Mouse (Mus musculus) layer of hippocampus, postnatal 25 days (tissue): ENCODE data around the gene AC161166.1. TPM values are rescaled to one million over a fixed set of nuclear protein-coding genes. Genes with fewer than 3 reads are reported as not detected.
"Not testable (repeated sequence)": the region's sequence is repeated elsewhere in the genome, so short reads cannot be mapped to it uniquely, and the experiment has no call there.

Experiments
- DNase-seq, 2 experiments: peaks; one replicate each; pipeline ENCODE4 v3.0.0; 2022; ENCODE audit warnings: mixed read lengths in 2 of 2, low spot score in 1 of 2; ENCODE audit errors: extremely low spot score in 1 of 2
- total RNA-seq, 2 experiments: library from RNA; stranded (reverse); gene quantifications; 2 replicates each; pipeline ENCODE4 v1.2.3; 2021

Gene AC161166.1
- total RNA-seq, 2 experiments from 2014 or later: not detected

GRCm38 (mm10) chr7:24488303-24488702 is 24.0 kb downstream of the AC161166.1 start:
- no peak for DNase-seq

- DNase-seq: no peak
These were observed 24.9 kb downstream of the AC161166.1 start for GRCm38 (mm10) chr7:24487403-24487802.

DNA sequence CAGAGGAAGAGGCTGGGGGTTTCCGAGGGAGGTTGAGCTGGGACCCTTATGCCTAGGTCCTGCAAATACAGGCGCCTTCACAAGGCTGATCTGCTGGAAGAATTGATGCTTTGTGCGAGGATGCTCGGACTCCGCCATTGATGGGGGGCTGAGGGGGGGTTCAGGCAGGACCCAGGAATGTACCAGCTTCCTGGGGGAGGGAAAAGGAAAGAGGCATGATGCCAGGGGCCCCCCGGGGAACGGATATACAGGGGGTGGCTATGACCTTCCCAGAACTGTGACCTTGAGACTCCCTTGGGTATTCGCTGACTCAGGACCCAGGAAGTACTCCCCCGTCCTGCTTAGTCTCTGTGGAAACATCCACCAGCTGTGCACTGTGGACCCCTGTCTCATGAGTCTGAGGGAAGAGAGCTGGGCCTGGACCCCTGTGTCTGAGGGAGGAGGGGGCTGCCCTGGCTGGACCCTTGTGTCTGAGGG is 25.6 kb downstream of the AC161166.1 start:
- peak in 1 of 2 experiments; percentile 33 for DNase-seq

DNA sequence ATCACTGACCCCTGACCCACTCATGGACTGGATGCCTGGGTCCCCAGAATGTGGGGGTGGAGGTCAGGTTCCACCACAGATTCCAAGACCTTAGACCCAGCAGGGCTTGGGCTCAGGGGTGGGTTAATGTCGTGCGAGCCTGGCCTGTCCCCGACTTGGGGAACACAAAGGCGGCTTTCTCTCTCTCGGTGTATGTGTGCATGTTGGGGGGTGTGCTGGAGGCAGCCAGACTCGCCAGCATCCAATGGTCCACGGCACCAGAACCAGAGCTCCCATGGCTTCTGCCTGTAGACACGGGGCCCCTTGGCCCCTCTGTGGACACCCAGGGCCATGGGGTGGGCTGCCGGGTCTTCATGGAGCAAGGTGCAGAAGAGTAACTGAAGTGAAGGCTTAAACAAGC is 26.8 kb downstream of the AC161166.1 start:
- no peak for DNase-seq

- not testable (repeated sequence) for DNase-seq
These were observed 29.0 kb downstream of the AC161166.1 start for GRCm38 (mm10) chr7:24483291-24483690.

DNA sequence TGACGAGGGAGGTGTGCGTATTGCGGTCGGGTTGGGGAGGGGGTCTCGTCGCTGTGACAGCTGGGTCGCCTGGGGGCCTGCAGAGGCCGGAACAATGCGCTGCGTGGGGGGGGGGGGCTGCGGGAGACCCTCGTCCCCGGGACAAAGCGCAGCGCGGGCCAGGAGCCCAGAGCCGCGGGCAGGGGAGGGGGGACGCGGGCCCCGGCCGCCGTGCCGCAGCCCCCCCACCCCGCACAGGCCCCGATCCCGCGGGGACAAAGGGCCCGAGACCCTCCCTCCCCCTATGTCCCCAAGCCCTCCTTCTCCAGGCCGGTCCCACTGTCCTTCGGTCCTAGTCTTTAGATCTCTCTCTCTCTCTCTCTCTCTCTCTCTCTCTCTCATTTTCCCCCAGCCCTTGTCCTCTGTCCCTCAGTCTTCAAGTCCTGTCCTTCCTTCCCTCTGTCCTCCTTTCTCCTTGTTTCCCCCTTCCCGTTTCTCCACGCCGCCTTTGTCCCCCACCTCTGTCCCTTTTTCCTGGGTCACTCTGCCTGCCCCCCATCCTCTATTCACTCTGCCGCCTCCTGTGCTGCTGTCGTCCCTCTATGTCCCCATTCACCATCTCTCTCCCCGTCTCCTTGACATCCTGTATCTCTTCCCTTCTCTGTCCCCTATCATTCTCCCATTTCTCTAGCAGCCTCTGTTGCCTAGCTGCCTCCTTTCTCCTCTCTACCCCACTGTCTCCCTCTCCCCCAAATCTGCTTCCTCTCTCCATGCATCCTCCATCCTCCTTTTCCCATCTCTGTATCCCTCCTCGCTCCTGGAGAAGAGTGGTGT is 29.8 kb downstream of the AC161166.1 start:
- no peak for DNase-seq

DNA sequence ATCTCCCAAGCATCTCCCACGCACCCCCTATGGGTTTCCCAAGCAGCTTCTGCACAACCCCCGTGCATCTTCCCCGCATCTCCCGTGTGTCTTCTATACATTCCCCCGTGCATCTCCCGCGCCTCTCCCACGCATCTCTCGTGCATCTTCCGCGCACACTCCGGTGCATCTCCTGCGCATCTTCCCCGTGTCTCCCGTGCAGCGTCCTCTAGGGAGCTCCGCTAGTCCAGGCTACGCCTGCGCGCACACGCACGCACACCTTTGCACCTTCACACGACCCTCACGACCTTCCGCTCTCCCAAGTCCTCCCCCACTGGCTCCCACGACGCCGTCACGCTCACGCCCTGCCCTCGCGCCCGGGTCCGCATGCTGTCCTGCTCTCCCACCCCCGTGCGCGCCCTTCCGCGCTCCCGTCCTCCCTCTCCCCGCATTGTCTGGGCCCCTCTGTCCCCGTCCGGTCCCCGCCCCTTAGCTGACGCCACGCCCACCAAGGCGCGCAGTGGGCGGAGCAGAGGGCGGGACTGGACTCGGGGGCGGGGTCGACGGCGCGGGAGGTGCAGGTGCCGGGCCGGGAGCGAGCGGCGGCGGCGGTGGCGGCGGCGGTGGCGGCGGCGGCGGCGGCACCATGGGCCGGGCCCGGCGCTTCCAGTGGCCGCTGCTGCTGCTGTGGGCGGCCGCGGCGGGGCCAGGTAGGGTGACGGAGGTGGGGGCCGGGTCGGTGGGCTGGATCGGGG is 30.6 kb downstream of the AC161166.1 start, which contains the start of gene Cadm4:
Cadm4 (plus strand) TSS at position 550 of the 734 bp plus-strand sequence.
- DNase-seq: peak; percentile 82 to 85

DNA sequence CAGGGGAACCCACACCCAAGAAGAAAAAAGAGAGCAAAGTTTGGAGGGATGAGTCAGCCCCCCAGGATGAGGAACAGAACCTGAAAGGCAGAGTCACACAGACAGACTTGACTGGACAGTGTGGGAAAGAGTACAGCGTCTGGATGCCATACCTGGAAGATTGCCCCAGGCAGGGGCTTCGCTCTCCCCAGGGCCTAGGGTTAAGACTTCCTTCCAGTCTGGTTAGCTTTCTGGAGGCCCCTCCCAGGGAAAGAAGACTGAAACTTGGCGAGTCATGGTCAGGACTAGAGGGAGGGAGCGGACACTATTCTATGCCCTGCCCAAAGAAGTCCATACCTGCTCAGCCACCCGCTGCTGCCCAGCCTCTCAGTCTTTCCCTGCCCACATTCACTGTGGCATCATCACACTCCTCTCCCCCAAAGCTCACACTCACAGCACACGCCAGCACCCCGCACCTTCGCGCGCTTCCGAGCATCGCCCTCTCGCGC is 31.2 kb downstream of the AC161166.1 start:
- DNase-seq: no peak

DNA sequence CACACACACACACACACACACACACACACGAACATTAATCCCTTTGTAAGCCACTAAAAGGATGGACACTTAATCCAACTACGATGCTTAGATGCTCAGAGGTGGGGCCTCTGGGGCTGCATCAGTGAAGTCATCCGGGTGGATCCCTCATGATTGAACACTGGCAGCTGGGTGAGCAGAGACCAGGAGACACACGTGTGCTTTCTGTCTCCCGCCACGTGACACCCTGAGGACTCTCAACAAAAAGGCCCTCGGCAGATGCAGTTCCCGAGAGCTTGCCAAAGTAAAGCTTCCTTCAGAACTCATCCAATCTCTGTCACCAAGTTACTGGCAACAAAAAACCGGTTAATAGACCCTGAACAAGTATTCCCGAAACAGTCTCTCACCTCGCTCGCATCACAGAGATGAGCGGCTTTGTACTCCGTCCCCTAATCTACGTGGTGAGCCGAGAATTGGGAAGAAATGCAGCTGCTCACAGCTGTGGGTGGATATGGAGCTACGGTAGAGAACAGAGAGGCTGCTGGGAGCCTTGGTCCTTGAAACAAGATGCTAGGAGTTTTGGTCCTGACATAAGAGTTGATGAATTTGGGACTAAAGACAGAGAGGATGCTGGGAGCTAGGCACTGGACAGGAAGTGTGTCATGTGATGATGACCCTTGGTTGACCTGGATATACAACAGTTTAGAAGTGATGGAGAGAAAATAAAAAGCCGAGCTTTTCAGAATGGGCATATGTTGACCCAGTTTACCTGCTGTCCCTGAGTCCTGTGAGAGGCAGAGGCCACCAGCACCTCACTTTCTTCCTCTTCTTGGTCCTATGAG is 31.9 kb downstream of the AC161166.1 start:
- DNase-seq: no peak

GRCm38 (mm10) chr7:24479685-24480084 is 32.6 kb downstream of the AC161166.1 start:
- no peak for DNase-seq

GRCm38 (mm10) chr7:24478911-24479310 is 33.3 kb downstream of the AC161166.1 start:
- DNase-seq: no peak

GRCm38 (mm10) chr7:24476856-24477255 is 35.4 kb downstream of the AC161166.1 start:
- DNase-seq: no peak

DNA sequence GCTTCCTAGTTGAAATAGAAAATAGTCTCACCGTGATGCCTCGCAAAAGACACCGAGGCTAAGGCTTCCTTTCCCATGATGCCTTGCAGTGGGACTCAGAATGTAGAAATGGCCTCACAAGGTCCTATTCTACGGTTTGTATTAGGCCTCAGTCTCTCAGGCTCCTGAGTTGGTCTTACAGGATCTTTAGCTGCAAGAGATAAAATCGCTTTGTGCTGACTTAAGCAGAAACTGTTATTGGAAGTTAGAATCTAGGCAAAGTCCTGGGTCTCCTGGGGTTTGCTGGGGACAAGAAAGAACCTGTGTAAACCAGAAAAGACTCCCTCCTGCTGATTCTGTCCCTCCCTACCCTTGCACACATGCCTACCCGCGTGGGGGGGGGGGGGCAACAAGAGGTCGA is 35.9 kb downstream of the AC161166.1 start:
- no peak for DNase-seq

DNA sequence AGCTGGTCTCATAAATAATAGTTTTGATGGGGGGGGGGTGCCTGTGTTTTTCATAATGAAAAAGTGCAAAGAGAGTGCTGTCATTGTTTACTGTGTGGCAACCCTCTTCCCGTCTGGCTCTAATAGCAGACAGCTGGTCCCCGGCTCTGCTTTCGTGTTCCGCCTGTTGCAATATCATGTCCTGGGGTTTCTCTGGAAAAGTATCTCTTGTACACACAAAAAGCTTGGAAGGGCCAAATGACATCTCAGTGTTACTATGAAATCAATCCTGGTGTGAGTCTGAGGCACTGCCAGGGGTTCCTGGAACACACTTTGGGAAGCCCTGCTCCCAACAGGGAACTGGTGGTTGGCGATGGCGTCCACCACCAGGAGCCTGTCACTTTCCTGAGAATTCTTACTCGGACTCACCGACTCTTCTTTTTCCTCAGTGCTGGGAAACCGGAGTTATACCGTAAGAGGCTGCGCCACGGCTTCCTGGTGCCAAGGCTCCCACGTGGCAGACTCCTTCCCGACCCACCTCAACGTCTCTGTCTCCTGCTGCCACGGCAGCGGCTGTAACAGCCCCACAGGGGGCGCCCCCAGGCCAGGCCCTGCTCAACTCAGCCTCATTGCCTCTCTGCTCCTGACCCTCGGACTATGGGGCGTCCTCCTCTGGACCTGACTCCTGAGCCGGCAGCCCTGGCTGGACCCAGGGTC is 37.3 kb downstream of the AC161166.1 start:
- DNase-seq: no peak

GRCm38 (mm10) chr7:24473913-24474529 is 38.2 kb downstream of the AC161166.1 start:
- DNase-seq: peak; percentile 54 to 79

DNA sequence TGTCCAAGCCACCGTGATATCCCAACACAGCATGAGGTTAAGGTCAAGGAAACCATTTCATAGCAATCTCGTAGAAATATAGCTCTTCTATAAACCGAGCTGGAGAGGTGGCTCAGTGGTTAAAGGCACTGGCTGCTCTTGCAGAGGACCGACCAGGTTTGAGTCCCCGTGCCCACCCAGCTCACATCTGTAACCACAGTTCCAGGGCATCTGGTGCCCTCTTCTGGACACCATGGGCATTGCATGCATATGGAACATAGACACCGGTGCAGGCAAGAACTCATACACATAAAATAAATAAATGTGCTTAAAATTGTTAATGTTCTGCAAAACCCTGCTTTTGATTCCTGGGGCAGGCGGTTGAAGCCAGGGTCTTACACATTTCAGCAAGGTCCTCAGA is 39.3 kb downstream of the AC161166.1 start:
- DNase-seq: no peak

DNA sequence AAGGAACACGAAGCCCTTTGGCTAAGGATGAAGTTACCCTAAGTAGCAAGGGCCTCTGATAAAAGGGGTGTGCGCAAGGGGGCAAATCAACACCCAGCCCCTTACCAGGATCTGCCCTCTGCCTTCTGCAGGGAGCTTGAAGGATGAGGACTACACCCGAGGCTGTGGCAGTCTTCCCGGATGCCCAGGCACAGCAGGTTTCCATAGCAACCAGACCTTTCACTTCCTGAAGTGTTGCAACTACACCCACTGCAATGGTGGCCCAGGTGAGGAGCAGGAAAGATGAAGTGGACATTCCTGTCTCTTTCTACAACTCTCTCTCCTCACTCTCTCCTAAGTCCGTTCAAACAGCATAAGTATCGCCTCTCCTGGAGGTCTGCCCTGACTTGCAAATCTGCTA is 39.8 kb downstream of the AC161166.1 start:
- DNase-seq: no peak

- no peak for DNase-seq
These were observed 41.9 kb downstream of the AC161166.1 start for GRCm38 (mm10) chr7:24470356-24470755.

DNA sequence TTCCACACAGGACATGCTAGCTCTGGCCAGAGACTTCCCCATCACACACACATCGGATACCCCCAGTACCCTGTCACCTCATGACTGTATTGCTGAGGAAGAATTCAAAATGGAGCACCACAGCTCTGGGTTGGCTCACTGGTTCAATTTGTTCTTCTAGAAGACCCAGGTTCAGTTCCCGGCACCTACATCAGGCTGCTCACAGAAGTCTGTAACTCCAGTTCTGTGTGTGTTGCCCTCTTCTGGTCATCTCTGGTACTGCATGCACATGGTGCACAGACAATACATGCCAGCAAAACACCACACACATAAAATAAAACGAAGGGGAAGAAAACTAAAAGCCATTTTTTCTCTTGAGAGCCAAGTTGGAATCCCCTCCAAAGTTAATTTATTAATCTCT is 43.1 kb downstream of the AC161166.1 start:
- no peak for DNase-seq
